Mouse (Mus musculus) embryonic facial prominence, embryonic 14.5 days (tissue): ENCODE results near the gene Klhl22. TPM values are rescaled to one million over a fixed set of nuclear protein-coding genes. Genes with fewer than 3 reads are reported as not detected.

Experiments used
- ATAC-seq: fragments of 200-750 bp; cut with Nextera tagmentation; 2 replicates; pipeline ENCODE4 v1.8.0; 2017; ENCODE audit warnings: low read depth, moderate number of reproducible peaks, moderate TSS enrichment
- DNase-seq: peaks from one replicate; pipeline ENCODE4 v3.0.0-alpha.2; 2015; ENCODE audit warnings: low spot score
- H3K27ac ChIP-seq: fragments of 300-500 bp; sonication (generic); replicated peaks from 2 replicates; pipeline ENCODE4 v1.5.1; 2014; ENCODE audit warnings: low read depth, mild to moderate bottlenecking, low read length, moderate library complexity
- H3K27me3 ChIP-seq: fragments of 300-500 bp; sonication (generic); replicated peaks from 2 replicates; pipeline ENCODE4 v1.6.1; 2014; ENCODE audit warnings: low read length; ENCODE audit not compliant: control insufficient read depth, insufficient read depth
- H3K36me3 ChIP-seq: fragments of 300-500 bp; sonication (generic); 2 replicates; pipeline ENCODE4 v1.6.1; 2014; ENCODE audit warnings: low read length, mixed read lengths; ENCODE audit not compliant: control insufficient read depth, insufficient read depth
- H3K4me1 ChIP-seq: fragments of 300-500 bp; sonication (generic); 2 replicates; pipeline ENCODE4 v1.6.1; 2014; ENCODE audit warnings: antibody characterized with exemption, low read length; ENCODE audit not compliant: control insufficient read depth, insufficient read depth
- H3K4me2 ChIP-seq: fragments of 300-500 bp; sonication (generic); 2 replicates; pipeline ENCODE4 v1.6.1; 2014; ENCODE audit warnings: low read depth, mild to moderate bottlenecking, low read length, moderate library complexity, mixed read lengths
- H3K4me3 ChIP-seq: fragments of 300-500 bp; sonication (generic); 2 replicates; pipeline ENCODE4 v1.5.1; 2014; ENCODE audit warnings: low read depth, mild to moderate bottlenecking, low read length
- H3K9ac ChIP-seq: fragments of 300-500 bp; sonication (generic); 2 replicates; pipeline ENCODE4 v1.6.1; 2014; ENCODE audit warnings: low read depth, mild to moderate bottlenecking, low read length, moderate library complexity, mixed read lengths
- H3K9me3 ChIP-seq: fragments of 300-500 bp; sonication (generic); 2 replicates; pipeline ENCODE4 v1.6.1; 2016; ENCODE audit warnings: low read length; ENCODE audit not compliant: control insufficient read depth
- WGBS: fragments of 180-500 bp; shearing (Covaris S2); extraction: QIAGEN DNeasy Blood & Tissue Kit; methylation state at CpG from one replicate; pipeline ENCODE4 v1.1.7; 2014; 5-methylcytosine and 5-hydroxymethylcytosine counted together
- polyA plus RNA-seq: library from polyadenylated mRNA; unstranded; fragments of >200 nt; fragmentation: Nextera tagmentation; extraction: Ambion mirVana; gene quantifications from 2 replicates; pipeline ENCODE4 v1.2.1, GENCODE M21; 2014

Gene Klhl22
- polyA plus RNA-seq, 1 experiment from 2014 or later, result 77.1 TPM

DNA sequence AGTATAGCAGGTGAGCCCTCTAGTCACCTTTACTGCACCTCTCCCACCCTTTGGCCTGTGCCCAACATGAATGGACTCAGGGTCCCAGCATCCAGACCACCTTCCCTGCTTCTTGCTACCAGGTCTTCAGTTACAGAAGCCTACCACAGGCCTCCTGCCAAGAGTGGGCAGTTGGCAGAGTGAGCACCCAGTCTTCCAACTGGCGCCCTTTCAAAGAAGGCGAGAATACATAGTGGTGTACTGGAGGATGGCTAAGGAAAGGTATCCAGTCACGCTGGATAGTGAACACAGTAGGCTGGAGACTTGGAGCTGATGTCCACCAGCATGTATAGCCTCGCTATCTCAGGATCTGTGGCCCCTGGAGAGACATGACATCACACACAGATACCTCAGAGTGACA is 34.6 kb downstream of the Klhl22 start:
- Histone ChIP-seq H3K27me3 (no peaks in the 10 kb centered on the region), H3K9me3 (no peaks in the 10 kb centered on the region), H3K36me3 (peaks cover 54% of the 10 kb centered on the region), H3K27ac (no peak overlapping the region), H3K4me3 (no peak overlapping the region), H3K4me2 (no peak overlapping the region), H3K9ac (no peak overlapping the region), H3K4me1 (peaks cover 11% of the 10 kb centered on the region)
- DNase-seq, result no peak
- WGBS, result 90% methylated on average over 4 of the region's 4 CpGs
- no peak for ATAC-seq

DNA sequence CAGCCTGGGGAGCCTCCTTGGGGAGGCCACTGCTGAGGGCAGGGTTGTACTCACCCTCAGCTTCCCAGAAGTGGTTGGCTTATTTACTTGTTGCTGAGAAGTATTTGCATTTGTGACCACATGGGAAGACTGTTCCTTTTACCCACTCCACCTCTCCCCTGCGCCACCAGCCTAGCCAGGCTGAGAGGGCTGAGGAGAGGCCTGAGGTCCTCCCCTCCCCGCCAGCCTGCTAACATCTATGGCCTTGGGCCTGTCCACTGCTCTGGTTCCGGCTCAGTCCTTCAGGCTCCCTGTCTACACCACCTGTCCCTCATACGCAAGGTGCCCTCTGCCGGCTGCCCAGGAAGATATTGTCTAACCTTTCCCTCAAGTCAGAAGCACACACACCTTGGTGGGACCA is 36.2 kb downstream of the Klhl22 start:
- H3K4me1 ChIP-seq, result peaks cover 25% of the 10 kb centered on the region
- no peaks in the 10 kb centered on the region for H3K9me3 ChIP-seq
- peak overlapping the region; percentile 96; the same call in 1 of the 2 replicates for H3K9ac ChIP-seq
- WGBS, result 68% methylated on average over 5 of the region's 5 CpGs
- H3K27me3 ChIP-seq, result 0 out of 2 replicates have a peak, but pooled peaks cover 2% of the 10 kb centered on the region
- H3K4me2 ChIP-seq, result no peak overlapping the region
- H3K4me3 ChIP-seq, result no peak overlapping the region
- H3K27ac ChIP-seq, result no peak overlapping the region
- DNase-seq (no peak), ATAC-seq (no peak)
- peaks cover 38% of the 10 kb centered on the region for H3K36me3 ChIP-seq

GRCm38 (mm10) chr16:17796519-17796918 is 37.1 kb downstream of the Klhl22 start:
- peaks cover 8% of the 10 kb centered on the region; the same call in 1 of the 2 replicates for H3K27me3 ChIP-seq
- H3K4me3 ChIP-seq, result peak overlapping the region; percentile 84
- no peaks in the 10 kb centered on the region for H3K9me3 ChIP-seq
- ATAC-seq (no peak), DNase-seq (no peak)
- peaks cover 33% of the 10 kb centered on the region for H3K4me1 ChIP-seq
- peaks cover 29% of the 10 kb centered on the region for H3K36me3 ChIP-seq
- peak overlapping the region; percentile 98 for H3K27ac ChIP-seq
- H3K9ac ChIP-seq, result peak overlapping the region; percentile 96
- peak overlapping the region; percentile 80 for H3K4me2 ChIP-seq

- Histone ChIP-seq H3K27me3 (peaks cover 15% of the 10 kb centered on the region; the same call in 1 of the 2 replicates), H3K27ac (peak within 1 kb of the TSS; percentile 98), H3K4me3 (peak within 1 kb of the TSS; percentile 84), H3K4me2 (peak within 1 kb of the TSS; percentile 80), H3K9me3 (no peaks in the 10 kb centered on the region), H3K36me3 (peaks cover 23% of the 10 kb centered on the region; the same call in 1 of the 2 replicates), H3K4me1 (peaks cover 39% of the 10 kb centered on the region), H3K9ac (peak within 1 kb of the TSS; percentile 96)
- 2% methylated on average over 20 of the region's 81 CpGs for WGBS
- ATAC-seq (peak; percentile 80), DNase-seq (peak; percentile 84)
These were observed 37.8 kb downstream of the Klhl22 start, which contains the start of gene Scarf2 for GRCm38 (mm10) chr16:17796971-17797811. TSS of gene Scarf2 (plus strand) at chr16:17797282.

DNA sequence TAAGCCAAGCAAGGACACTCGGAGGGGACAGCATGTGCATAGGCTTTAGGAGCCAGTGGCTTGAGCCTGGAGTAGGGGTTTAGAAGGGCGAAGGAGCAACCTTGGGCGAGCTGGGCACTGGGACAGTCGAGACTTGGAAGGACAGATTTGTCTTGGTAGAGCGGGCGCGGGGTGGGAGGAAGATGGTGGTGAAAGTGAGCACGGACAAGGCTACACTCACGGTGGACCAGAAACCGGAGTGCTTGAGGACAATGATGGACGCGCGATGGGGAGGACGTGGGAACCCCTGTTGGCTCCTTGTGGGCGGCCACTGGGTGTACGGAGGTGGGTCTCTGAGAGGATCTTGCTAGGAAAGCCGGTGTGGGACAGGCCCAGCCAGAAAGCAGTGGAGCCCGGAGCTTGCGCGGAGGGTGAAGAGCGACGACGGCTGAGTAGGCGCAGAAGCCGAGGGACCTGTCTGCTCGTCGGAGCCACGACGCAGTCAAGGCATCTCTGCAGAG is 38.4 kb downstream of the Klhl22 start:
- DNase-seq, result peak; percentile 39
- Histone ChIP-seq H3K4me1 (peaks cover 46% of the 10 kb centered on the region), H3K27ac (peak overlapping the region; percentile 98), H3K9ac (peak overlapping the region; percentile 96), H3K27me3 (peaks cover 22% of the 10 kb centered on the region), H3K4me3 (peak overlapping the region; percentile 84), H3K9me3 (no peaks in the 10 kb centered on the region), H3K4me2 (peak overlapping the region; percentile 80), H3K36me3 (peaks cover 20% of the 10 kb centered on the region; the same call in 1 of the 2 replicates)
- 2% methylated on average over 28 of the region's 29 CpGs for WGBS
- ATAC-seq, result peak; percentile 35; the same call in 1 of the 2 replicates

DNA sequence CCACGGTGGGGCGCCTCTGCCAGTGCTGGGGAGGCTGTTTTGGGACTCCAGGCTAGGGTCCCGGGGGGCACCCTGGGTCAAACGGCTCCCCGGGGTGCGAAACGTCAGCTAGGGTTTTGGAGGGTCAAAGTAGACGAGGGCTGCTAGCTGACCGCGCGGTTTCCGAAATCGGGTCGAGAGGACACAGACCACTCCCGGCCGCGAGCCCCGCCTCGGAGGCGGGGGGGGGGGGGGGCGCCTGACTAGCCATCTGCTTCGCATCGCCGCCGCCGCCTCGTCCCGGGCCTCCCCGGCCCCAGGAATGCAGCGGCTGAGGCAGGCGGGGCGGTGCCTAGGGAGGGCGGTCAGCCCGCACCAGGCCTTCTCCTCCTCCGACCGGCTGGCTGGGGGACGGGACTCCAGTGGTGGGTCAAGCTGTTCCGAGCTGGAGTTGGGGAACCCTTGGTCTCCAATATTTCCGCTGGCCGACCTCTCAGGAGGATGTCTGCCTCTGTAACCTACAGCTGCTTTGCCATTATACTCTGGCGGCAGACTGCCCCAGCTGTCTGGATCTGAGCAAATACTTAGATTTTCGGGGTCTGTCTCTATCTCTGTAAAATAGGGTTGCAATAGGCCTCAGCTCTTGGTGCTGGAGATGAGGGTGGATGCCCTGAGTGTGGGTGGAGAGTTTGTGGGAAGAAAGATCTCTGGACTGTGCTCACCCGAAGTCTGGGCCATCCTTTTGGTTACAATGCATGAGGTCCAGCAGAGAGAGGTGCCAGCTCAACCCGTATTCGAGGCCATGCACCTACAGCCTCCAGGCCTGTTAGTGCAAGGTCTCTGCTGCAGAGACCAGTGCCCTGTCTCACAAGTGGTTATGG is 39.1 kb downstream of the Klhl22 start:
- ATAC-seq (peak; percentile 60), DNase-seq (peak; percentile 80)
- peaks cover 20% of the 10 kb centered on the region; the same call in 1 of the 2 replicates for H3K36me3 ChIP-seq
- H3K4me2 ChIP-seq, result peak overlapping the region; percentile 80
- H3K9ac ChIP-seq, result peak overlapping the region; percentile 96
- 9% methylated on average over 11 of the region's 45 CpGs for WGBS
- H3K27me3 ChIP-seq, result peaks cover 29% of the 10 kb centered on the region
- no peaks in the 10 kb centered on the region for H3K9me3 ChIP-seq
- H3K4me1 ChIP-seq, result peaks cover 53% of the 10 kb centered on the region
- H3K27ac ChIP-seq, result peak overlapping the region; percentile 98
- peak overlapping the region; percentile 84 for H3K4me3 ChIP-seq

DNA sequence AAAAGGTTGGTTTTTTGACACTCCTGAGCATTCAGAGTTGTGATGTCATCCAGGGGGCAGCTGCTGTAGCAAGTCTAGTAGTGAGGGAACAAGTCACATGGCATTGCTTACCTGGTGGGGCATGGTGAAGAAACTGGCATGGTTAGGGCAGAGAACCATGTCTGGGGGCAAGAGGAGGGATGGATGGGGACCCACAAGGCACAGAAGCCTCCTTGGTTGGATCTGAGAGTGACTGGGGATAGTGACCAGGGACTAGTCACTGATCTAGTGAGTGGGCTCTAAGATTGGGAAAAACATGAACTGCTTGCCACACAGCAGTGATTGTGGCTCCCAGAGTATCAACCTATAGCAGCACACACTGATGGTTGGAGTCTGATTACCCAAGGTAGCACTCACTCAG is 40.2 kb downstream of the Klhl22 start:
- ATAC-seq (no peak), DNase-seq (no peak)
- Histone ChIP-seq H3K4me1 (peaks cover 63% of the 10 kb centered on the region), H3K36me3 (peaks cover 21% of the 10 kb centered on the region; the same call in 1 of the 2 replicates), H3K9me3 (no peaks in the 10 kb centered on the region), H3K9ac (0 out of 2 replicates have a peak overlapping the region, but pooled peaks have one; percentile 20), H3K27ac (no peak overlapping the region), H3K4me3 (peak overlapping the region; percentile 8; the same call in 1 of the 2 replicates), H3K27me3 (peaks cover 36% of the 10 kb centered on the region), H3K4me2 (peak overlapping the region; percentile 80)
